In the genomic region with DNA sequence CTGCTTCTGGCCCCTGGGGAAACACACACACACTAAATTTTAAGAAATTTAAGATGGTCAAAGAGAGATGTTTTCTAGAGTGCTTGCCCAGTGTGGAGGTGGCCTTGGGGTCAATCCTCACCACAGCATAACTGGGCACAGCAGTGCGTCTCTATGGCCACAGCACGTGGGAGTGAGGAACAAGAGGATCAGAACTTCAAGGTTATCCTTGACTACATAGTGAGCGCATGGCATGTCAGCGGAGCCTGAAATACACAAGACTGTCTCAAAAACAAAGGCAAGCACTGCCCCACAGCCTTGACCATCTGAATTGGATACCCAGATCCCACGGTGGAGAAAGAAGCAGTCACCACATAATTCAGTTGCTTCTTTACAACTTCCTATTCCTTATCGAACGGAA, we compare ENCODE assay signal across 14 mouse cellular contexts. TPM values are rescaled to one million over a fixed set of nuclear protein-coding genes. Genes with fewer than 3 reads are reported as not detected.
DNase-seq lines count a peak whose midpoint lies in the region.
"Had no signal": no experiment of that assay in that cellular context is flagged by ENCODE, and none has a peak within 500 bp of the region (broad histone marks: within the 10 kb centered on the region; RNA-seq: fewer than 3 reads in every experiment).

No protein-coding gene starts in this region.

- peak; percentile 54 to 79 for DNase-seq in adrenal gland, adult (ENCODE audit: inconsistent age in 2 of 2, low spot score in 1 of 2)
- no peak for DNase-seq in adrenal gland, postnatal 4 days (ENCODE audit: low spot score in 2 of 2)
- DNase-seq in ovary, postnatal 36 days (ENCODE audit: low spot score): peak; percentile 47
- no peak for DNase-seq in ovary, postnatal 10 days (ENCODE audit: low spot score)
- peak; percentile 69 for DNase-seq in testis, postnatal 10 days (ENCODE audit: low spot score)
- no peak for DNase-seq in right cerebral cortex, adult 2 months (ENCODE audit: low spot score in 2 of 2)
- DNase-seq in embryo, embryonic 10.5 days (ENCODE audit: low spot score): no peak
- DNase-seq: B cell, adult 2 months; cerebellum, adult 11 months; cerebellum, adult 8-10 months; cerebellum, postnatal 25 days; gastrocnemius, postnatal 14 days; heart, adult 2 months; heart, postnatal 14 days had no signal

RNA-seq across cellular contexts. Expression of a gene that starts 1.5 kb away (rescaled TPM):
- 10 to 100 TPM; 17.9 to 21.9 TPM for total RNA-seq in adrenal gland, postnatal 4 days (2021)

RNA-seq across cellular contexts. Expression of a gene that starts 22.9 kb away (rescaled TPM):
- total RNA-seq in adrenal gland, postnatal 4 days (2021): under 1 TPM; 0.45 to 0.51 TPM

RNA-seq across cellular contexts. Expression of a gene that starts 23.5 kb away (rescaled TPM):
- under 1 TPM; 0.31 to 0.65 TPM for total RNA-seq in adrenal gland, postnatal 4 days (2021)
- total RNA-seq: heart, adult 2 months had no signal

RNA-seq across cellular contexts. Expression of a gene that starts 34.6 kb away (rescaled TPM):
- 10 to 100 TPM; 50.2 to 52.4 TPM for total RNA-seq in adrenal gland, postnatal 4 days (2021)

RNA-seq across cellular contexts. Expression of a gene that starts 53.6 kb away (rescaled TPM):
- 10 to 100 TPM; 35.6 to 39.7 TPM for total RNA-seq in adrenal gland, postnatal 4 days (2021)

Comparison
In these comparisons a context has a peak if more than half of its experiments do, and no peak if none do; other contexts are left out.
1. DNase-seq: peak in adrenal gland, adult (2 of 2), ovary, postnatal 36 days (single experiment) and testis, postnatal 10 days (single experiment); none in adrenal gland, postnatal 4 days (0 of 2), ovary, postnatal 10 days (single experiment), right cerebral cortex, adult 2 months (0 of 2) and embryo, embryonic 10.5 days (single experiment).